Mouse (Mus musculus): ENCODE measurements at regions not wholly inside any gene's neighbourhood (a gene's known extent, or its start where the extent isn't known, plus 50 kb on each side); places are given as distances from the start of the nearest gene placed in this dataset.

DNA sequence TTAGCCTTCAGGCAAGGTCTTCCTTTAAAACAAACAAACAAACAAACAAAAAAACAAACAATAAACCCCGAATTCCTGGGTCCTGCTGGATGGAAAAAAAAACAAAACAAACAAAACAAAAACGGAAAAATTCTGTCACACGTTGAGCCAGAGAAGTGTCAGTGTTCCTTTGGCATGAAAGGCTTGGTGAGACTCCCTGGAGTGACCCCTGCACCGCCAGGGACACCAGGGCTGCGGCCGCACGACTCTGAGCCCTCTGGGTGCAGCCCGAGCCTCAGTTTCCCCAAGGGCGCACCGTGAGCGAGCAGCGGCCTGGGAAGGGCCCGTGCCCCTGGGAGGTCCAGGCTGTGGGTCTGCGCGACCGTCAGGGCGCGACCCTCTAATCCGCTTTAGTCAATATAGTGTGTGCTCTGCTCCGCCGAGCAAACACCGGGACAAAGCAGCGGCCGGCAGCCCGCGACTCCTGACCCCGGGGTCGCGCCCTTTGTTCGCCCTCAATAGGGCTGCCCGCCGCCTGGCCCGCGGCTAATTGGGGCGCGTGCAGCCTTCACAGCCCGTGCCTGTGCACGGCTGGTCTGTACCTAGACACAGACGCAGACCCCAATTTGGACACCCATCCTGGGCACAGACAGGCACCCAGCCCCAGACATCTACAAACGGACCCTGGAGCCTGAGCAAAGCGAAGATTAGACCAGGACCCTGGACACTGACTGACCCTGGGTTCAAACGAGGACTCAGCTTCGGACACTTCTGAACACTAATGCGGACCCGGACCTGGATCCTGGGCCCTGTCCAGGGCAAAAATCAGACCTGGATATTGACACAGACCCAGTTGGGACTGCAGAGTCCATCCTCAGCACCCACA, 74.0 kb upstream of the Ppara start:
- no peak for DNase-seq (ENCODE audit: low spot score)

DNA sequence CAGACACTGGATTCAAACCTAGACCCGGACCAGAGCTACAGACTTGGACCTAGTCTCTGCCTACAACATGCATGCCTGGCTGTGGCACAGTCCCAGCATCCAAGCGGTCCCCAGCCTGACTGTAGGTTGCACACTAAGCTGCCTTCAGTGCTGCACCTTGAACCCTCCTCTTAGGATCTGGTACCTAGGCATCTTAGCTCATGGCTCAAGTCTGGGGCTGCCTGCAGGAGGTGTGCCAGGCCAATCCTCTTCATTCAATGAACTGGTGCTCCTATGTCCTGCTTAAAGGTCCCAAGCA, 73.4 kb upstream of the Ppara start:
- no peak for DNase-seq (ENCODE audit: low spot score)

DNA sequence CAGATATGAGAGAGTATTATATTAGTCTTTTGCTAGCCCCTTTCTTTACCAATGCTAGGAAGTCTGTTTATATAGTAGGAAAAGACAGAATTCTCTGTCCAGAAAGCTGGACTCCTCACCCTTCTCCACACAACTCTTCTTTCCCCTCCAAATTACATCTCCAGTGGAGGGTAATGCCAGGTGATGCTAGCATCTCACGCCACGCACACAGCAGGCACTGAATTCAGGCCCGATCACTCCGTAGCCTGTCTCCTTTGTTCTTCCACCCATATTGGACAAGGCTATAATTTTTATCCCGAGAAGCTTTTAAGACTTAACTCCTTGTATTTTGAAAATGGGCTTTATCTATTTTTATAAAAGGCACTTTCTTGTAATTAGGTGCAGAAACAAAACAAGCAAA, 73.0 kb upstream of the Ppara start:
- DNase-seq (ENCODE audit: low spot score) = no peak

DNA sequence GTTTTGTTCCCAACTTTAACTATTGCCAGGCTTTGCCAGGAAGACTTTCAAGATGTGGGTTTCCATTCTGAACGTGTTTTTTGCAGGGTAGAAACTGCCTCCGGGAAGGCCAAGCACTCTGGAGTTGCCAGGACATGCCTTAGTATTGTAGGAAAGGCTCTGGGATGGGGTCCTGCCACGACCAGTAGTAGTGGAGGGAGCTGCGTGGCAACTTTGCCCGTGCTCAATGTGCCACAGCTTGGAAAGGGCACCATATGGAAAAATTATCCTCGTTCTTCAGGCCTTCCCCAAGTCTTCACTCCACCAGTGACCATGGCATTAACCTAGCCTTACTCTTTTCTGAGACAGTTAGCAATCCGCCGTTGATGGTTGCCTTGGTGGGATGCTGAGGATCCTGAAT, 72.5 kb upstream of the Ppara start:
- DNase-seq (ENCODE audit: low spot score) = no peak

DNA sequence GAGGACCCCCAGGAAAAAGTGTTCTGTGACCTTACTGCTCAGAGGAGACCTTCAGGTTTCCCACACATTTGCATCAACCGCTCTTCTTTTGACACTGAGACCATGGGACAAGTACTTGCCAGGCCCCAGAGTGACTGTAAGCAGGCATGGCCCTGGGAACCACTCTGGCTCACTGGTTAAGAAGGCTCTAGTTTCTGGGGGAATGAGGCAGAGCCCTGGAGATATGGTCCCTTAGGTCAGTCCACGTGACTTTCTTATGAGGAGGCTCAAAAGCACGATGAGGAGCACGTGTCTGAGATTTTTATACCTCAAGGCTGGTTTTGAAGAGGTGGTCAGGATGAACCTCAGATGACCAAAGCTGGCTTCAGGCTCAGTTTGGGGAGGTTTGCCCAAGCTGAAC, 72.1 kb upstream of the Ppara start:
- no peak for DNase-seq (ENCODE audit: low spot score)

DNA sequence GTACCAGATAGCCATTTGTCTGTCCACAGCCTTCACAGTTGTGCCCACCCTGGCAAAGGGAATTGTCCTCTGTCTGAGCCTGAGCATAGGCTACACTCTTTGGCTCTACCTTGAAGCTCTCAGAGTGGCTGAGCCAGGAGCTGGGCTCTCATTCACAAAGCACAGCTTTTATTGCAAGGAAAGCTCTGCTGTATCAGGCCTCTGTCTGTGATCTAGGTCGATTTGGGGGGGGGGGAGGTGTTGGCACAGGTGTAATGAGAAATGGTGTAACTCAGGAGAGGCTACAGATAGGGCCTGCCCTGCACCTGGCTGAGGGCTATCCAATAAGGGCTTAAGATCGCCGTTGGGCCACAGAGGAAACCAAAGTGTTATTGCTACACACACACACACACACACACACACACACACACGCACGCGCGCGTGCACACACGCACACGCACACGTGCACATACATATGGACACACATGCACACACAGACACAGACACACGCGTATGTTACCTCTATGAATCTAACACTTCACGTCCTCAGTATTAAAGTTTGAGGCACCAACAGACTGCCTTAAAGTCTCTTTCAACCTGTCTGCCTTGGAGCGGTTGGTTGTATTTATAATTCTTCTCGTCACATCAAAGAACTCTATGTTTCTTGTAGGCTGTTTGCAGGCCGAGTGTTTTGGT, 70.9 kb upstream of the Ppara start:
- DNase-seq (ENCODE audit: low spot score) = no peak

DNA sequence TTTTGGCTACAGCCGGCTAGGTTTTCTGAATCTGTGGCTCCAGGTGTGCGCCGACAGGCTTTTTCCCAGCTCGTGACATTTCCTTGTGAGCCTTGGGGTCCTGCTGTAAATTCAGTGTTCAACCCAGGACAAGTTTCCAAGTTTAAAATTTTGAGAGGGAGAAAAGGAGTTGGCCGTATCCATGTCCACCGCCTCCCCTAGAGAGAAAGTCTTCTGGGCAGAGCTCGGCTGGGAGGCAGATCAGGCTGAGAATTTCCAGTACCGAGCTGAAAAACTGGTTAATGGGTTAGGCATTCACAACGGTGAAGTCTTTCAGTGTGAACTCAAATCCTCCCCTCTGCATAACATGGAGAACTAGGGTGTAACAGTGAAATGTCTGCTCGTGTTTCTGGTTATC, 70.4 kb upstream of the Ppara start:
- DNase-seq (ENCODE audit: low spot score) = no peak

DNA sequence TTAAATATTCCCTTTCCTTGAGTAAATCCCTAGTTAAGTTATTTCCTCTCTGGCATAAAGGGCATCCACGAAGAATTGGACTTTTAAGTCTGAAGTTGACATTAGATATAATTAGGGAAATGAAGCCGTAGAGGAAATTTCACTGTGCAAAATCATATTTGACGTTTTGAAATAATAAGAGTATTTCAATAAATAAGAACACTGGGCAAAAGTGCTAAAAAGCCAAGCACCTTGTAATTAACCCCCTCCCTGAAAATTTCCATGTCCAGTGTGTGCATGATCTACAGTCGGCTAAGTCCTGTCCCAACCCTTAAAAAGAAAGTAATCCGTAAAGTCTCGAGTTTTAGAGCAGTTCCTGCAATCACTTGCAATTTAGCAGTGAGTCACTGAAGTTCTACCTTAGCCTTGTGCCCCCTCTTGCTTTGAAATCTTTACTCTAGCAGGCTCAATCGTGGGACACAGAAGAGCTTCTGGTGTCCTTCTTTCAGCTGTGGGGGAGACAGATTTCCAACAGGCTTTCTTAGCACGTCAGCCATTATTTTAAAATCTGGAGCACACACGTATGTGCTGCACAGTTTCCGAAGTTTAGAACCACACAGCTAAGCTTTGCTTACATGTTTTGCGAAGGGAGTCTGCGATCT, 69.5 kb upstream of the Ppara start:
- DNase-seq (ENCODE audit: low spot score) = no peak

DNA sequence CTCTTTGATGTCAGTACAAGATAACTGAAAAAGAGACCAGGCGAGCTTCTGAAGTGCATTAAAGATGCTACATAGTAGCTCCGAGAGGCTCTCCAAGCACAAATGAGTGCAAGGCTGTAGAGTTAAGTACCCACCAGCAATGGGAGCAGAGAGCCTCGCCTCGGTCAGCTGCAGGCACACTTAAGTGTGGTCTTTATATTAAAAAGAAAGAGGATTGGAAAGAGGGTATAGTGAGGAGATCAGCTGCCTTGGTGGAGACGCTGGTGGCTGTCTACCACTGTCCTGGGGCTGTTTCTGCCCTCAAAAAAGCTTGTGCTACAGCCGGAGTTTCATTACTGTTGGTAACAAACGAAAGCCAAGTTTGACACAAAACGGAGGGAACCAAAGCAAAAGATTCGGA, 68.3 kb upstream of the Ppara start:
- DNase-seq (ENCODE audit: low spot score) = no peak

DNA sequence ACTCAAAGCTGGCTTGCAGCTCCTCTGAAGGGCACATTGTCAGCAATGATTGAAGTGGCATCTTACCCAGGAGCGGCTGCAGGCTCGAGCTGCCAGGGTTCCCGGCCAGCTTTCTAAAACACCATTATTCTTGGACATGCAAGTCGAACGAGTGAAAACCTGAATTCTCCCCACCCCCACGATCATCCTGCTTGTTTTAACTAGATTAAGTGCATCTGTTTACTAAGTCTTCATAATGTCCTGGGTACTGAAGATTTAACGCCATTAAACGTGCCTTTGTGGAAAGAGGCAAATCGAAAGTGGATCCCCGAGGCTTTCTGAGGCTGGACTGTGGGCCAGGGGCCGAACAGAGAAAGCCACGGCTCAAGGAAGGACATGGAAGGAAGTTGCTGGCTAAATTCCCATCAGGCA, 67.4 kb upstream of the Ppara start:
- no peak for DNase-seq (ENCODE audit: low spot score)

DNA sequence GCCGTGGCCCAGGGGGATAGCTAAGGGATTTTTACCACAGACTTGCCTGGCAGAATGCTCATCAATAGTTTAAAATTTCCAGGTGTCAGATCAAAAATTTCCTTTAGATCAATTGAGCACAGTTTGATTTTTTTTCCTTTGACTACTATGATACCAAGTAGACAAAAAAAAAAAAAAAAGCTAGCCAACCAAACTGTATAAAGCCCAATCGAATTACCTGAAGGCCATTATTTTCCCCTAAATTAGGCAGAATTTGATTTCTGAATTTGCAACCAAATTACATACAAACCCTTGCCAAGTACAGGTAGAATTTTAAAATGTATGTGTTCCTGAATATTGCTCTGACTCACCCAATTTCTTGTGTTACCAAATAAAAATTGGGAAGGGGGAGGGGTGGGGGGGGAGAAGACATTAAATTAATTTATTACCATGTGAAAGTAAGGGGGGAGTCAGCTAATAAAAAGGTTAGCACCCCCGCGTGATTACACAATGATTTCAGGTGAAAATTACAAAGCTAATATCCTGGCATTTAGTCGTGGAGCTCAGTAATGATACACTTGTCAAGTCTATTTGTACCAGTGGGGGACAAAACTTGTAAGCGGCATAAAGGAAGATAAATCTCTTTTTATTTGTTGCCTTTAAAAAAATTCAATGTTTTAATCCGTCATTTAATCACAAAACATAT, 66.7 kb upstream of the Ppara start:
- DNase-seq (ENCODE audit: low spot score) = no peak

DNA sequence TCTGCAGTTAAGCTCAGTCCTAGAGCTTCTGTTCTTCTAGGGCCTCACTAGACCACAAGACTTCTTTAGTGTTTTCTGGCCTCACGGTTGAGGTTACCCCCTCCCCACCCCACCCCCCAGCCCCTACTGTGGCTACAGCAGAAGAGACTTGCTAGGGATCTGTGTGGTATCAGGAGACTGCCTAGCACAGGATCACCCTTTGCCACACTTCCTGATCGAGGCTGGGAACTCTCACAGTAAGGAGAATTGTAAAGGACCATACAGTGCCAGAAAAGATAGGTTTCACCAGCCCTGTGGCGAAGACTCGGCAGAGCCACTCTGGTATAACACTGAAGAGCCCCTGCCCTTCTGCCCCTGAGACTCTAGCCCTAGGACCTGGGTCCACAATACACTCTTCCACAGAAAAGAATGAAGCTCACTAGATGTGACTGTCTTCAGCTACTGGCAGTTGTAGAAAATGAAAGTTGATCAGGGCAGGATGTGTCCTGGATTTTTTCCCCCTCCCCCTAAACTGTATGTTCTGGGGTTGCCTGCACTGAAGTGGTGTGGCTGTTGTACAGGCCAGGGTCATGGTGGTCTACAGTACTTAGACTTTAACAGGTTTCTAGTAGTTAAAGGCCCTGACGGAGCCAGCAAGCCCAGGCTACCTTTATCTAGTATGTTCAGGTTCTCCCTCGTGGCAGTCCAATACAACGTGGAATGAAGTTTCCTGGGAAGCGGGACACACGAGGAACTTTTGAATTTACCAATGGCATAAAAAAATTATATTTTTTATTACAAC, 65.7 kb upstream of the Ppara start:
- no peak for DNase-seq (ENCODE audit: low spot score)

DNA sequence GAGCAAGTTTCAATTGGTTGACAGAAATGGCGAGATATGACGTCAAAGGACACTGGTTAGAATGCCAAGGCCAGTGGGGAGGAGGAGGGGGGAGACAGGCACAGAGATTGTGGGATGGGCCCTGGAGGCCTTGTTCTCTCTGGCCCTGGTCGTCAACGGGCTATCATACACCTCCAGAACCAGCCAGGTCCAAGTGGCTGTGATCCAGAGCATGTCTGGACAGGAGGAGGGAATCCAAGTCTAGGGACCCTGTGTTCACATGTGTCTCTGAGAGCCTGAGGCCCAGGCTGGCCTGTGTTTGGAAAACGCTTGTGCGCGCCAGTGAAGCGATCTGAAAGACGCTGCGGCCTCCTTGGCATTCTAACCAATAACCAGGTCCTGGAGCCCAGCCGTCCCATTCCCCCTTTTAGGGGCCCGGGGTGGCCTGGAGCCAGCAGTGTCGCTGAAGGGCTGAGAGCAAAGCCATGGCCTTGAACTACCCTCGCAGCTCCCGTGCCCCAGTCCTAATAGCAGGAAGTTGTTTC, 65.1 kb upstream of the Ppara start:
- DNase-seq (ENCODE audit: low spot score) = peak; percentile 90

DNA sequence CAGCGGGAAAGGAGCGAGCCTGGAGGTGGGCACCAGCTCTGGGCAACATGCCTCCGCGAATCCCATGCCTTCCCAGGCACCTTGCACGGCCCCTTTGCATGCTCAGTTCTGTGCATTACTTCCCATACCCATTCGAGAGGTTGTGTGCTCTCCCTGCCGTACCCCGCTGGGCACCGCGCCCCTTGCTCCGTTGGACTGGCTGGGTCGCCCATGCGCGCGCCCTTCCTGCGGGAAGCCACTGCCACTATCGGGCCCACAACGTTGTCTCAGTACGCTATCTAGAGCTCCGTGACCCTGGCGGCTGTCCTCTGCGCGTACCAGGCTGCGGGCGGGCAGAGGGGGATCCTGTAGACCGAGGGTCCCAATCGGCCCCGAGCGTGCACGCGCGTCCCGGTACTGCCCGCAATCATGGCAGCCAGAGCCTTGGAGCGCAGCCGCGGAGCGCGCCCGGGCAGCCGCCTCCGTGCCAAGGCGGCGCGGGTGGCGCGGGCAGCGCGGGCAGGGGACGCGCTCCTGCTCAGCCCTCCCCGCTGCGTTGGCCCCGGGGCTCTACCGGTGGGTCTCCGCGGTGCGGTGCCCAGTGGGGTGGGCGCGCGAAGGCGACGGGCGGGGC, 64.5 kb upstream of the Ppara start:
- no peak for DNase-seq (ENCODE audit: low spot score)

DNA sequence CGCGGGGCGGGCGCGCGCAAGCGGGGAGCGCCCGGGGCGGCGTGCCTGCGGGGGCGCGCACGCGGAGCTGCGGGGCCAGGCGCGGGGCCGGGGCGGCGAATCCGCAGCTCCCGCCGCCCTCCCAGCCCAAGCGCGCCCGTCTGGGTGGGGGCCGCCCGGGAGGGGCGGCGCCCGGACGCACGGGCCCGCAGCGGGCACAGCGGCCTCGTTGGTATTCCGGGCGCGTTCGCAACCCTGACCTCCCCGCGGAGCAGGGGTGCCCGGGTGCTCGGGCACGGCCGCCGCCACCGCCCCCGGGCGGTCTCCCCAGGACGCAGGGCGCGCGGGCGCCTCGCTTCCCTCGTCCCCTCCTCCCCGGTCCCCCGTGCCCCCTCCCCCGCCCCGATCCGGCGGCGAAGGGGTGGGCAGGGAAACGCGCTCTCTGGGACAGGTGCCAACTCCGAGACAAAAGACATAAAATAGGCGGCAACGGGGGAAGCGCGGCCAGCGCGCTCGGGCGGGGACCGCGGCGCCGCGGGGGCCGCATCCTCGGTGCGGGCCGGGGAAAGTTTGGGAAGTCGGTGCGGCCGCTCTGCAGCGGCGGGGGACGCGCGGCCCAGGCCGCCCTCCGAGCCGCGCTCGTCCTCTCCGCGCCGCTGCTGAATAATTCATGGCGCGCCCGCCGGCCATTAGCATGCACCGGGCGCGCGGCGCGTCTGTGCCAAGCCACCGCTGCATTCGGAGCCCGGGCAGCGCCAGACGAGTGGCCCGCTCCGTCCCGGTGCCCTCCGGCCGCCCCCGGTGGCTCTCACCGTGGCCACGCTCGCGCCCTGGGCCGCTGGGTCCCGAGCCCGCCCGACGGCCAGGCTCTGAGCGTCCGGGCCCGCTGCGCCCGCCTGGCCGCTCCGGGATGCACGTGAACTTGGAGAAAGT, 63.7 kb upstream of the Ppara start:
- DNase-seq (ENCODE audit: low spot score) = peak; percentile 92

DNA sequence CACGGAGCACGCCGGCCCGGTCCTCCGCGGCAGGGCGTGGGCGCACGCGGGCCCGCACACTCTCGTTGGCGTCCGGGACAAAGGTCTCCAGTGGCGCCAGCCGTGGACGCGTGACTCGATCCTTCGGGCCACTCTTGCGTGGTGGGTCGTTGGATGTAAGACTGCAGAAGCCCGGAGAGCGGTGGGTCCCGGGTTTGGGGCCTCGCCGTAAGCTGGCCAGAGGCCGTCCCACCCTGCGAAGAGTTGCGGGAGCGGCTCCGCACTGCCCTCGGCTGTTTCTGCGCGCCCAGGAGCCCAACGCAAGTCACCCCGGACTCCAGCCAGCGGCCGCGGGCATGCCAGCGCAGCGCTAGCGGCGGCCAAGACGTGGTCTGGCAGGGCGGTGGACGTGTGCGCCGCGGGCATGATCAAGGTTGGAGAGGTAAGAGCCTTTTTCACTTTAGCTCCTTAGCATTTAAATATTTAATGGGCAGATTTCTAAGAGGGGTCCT, 63.0 kb upstream of the Ppara start:
- DNase-seq (ENCODE audit: low spot score) = no peak

DNA sequence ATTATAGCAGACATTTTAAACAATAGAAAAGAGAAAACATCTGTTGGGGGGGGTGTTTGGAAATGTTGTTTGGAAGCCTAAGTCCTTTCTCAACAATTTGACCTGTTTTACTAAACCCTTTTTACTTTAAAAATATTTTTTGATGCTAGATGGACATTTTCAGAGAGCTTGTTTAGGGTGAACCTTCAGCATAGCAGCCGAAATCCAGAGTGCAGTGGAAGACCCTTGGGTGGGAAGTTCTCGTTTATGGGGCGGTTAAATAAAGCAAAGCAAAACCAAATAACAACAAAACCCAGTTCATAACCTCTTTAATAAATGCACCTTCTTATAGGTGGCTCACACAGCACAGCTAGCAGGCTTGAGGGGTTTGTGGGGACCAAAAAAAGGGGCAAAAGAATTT, 62.4 kb upstream of the Ppara start:
- no peak for DNase-seq (ENCODE audit: low spot score)

DNA sequence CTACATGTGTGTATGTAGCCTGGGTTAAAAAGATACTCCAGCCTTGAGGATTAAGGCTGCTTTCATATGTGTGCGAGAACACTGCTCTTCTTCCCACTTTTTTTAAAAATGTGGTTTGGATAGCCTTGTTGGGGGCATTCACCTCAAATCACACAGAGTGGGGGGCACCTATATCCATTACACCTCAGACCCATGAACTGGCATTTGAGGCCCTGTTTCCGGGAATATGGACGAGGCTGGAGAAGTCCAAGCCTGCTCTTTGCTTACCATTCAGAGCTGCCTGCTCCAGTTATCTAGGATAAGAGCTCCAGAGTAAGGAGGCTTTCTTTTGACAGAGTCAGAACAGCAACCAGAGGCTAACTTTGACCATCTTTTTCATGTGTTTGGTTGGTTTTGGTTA, 61.9 kb upstream of the Ppara start:
- DNase-seq (ENCODE audit: low spot score) = no peak

DNA sequence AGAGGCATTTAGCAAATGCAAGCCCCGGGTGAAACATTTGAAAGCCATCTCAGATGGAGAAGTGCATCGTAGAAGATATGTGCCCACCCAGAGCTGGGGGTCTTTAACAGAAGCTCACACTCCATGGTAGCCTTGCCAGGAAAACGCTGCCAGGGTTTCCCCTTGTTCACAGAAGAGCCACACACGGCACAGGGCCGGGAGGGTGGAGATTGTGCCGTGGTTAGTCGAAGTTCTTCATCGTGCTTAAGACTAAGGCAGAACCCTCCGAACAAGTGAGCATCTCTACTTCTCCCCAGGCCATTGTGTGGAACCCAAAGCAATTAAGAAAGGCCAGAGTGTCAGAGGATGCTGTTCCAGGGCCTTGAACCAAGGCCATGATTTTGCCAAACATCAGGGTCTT, 61.3 kb upstream of the Ppara start:
- no peak for DNase-seq (ENCODE audit: low spot score)

Data from heart, adult 8-10 months (tissue).